Mouse (Mus musculus): ENCODE data around the gene Sash3. TPM values are rescaled to one million over a fixed set of nuclear protein-coding genes. Genes with fewer than 3 reads are reported as not detected.

Gene Sash3
- total RNA-seq, 1 experiment, result 0.54 TPM

GRCm38 (mm10) chrX:48153414-48153813 is 7.2 kb downstream of the Sash3 start:
- in situ Hi-C loops (cut with MboI; ENCODE audit: low sequenced_read_pairs in 2 of 2, unreplicated experiment in 2 of 2), result no loop called here

GRCm38 (mm10) chrX:48153949-48154348 is 7.7 kb downstream of the Sash3 start:
- H3K36me3 ChIP-seq (ENCODE audit: control insufficient read depth, insufficient read depth, low read length, poor library complexity, severe bottlenecking), result no peaks in the 10 kb centered on the region
- in situ Hi-C loops (cut with MboI; ENCODE audit: low sequenced_read_pairs in 2 of 2, unreplicated experiment in 2 of 2), result no loop called here

More at GRCm38 (mm10) chrX:48153414-48153813, 7.2 kb downstream of the Sash3 start:
- no peaks in the 10 kb centered on the region for H3K36me3 ChIP-seq (ENCODE audit: control insufficient read depth, insufficient read depth, low read length, poor library complexity, severe bottlenecking)
- no peak overlapping the region for H3K4me3 ChIP-seq (ENCODE audit: insufficient read depth in 1 of 2, low read depth in 1 of 2, low read length in 2 of 2, poor library complexity in 1 of 2, severe bottlenecking in 1 of 2)
- no peaks in the 10 kb centered on the region for H3K9me3 ChIP-seq (ENCODE audit: control insufficient read depth, insufficient read depth, low read depth, low read length)
- H3K27ac ChIP-seq (ENCODE audit: insufficient read depth, low read depth, low read length, poor library complexity, severe bottlenecking), result no peak overlapping the region
- H3K9ac ChIP-seq (ENCODE audit: insufficient read depth, low read depth, low read length, poor library complexity, severe bottlenecking), result no peak overlapping the region
- peaks cover 0 to 3% of the 10 kb centered on the region in 2 experiments; a peak in 1 of 4 replicates for H3K4me1 ChIP-seq (ENCODE audit: control insufficient read depth in 2 of 2, insufficient read depth in 2 of 2, low read length in 2 of 2, poor library complexity in 1 of 2)
- TF ChIP-seq ZC3H11A (IDR thresholded peaks at IDR 0.05; ENCODE audit: borderline replicate concordance, low read depth, low read length) (no peak), HCFC1 (IDR thresholded peaks at IDR 0.05; ENCODE audit: borderline replicate concordance, insufficient read depth, low read length) (no peak), MAFK (IDR thresholded peaks at IDR 0.05; ENCODE audit: insufficient read depth, low read depth, low read length) (no peak), CHD2 (IDR thresholded peaks at IDR 0.05; ENCODE audit: low read depth, low read length) (no peak), ZNF384 (IDR thresholded peaks at IDR 0.05; ENCODE audit: low read depth, low read length) (no peak)
- no peak for DNase-seq (ENCODE audit: low read depth, low spot score)

GRCm38 (mm10) chrX:48155489-48155888 is 9.3 kb downstream of the Sash3 start:
- no peaks in the 10 kb centered on the region for H3K9me3 ChIP-seq (ENCODE audit: control insufficient read depth, insufficient read depth, low read depth, low read length)
- TF ChIP-seq ZC3H11A (IDR thresholded peaks at IDR 0.05; ENCODE audit: borderline replicate concordance, low read depth, low read length) (no peak), MAFK (IDR thresholded peaks at IDR 0.05; ENCODE audit: insufficient read depth, low read depth, low read length) (no peak), CHD2 (IDR thresholded peaks at IDR 0.05; ENCODE audit: low read depth, low read length) (no peak), HCFC1 (IDR thresholded peaks at IDR 0.05; ENCODE audit: borderline replicate concordance, insufficient read depth, low read length) (no peak), ZNF384 (IDR thresholded peaks at IDR 0.05; ENCODE audit: low read depth, low read length) (no peak)
- H3K27ac ChIP-seq (ENCODE audit: insufficient read depth, low read depth, low read length, poor library complexity, severe bottlenecking), result no peak overlapping the region
- DNase-seq (ENCODE audit: low read depth, low spot score), result no peak
- H3K9ac ChIP-seq (ENCODE audit: insufficient read depth, low read depth, low read length, poor library complexity, severe bottlenecking), result no peak overlapping the region
- in situ Hi-C loops (cut with MboI; ENCODE audit: low sequenced_read_pairs in 2 of 2, unreplicated experiment in 2 of 2), result no loop called here
- H3K4me3 ChIP-seq (ENCODE audit: insufficient read depth in 1 of 2, low read depth in 1 of 2, low read length in 2 of 2, poor library complexity in 1 of 2, severe bottlenecking in 1 of 2), result no peak overlapping the region
- H3K4me1 ChIP-seq (ENCODE audit: control insufficient read depth in 2 of 2, insufficient read depth in 2 of 2, low read length in 2 of 2, poor library complexity in 1 of 2), result peaks cover 0 to 3% of the 10 kb centered on the region in 2 experiments; a peak in 1 of 4 replicates
- H3K36me3 ChIP-seq (ENCODE audit: control insufficient read depth, insufficient read depth, low read length, poor library complexity, severe bottlenecking), result no peaks in the 10 kb centered on the region

More at GRCm38 (mm10) chrX:48153949-48154348, 7.7 kb downstream of the Sash3 start:
- DNase-seq (ENCODE audit: low read depth, low spot score), result no peak
- no peaks in the 10 kb centered on the region for H3K9me3 ChIP-seq (ENCODE audit: control insufficient read depth, insufficient read depth, low read depth, low read length)
- H3K9ac ChIP-seq (ENCODE audit: insufficient read depth, low read depth, low read length, poor library complexity, severe bottlenecking), result no peak overlapping the region
- no peak overlapping the region for H3K4me3 ChIP-seq (ENCODE audit: insufficient read depth in 1 of 2, low read depth in 1 of 2, low read length in 2 of 2, poor library complexity in 1 of 2, severe bottlenecking in 1 of 2)
- H3K27ac ChIP-seq (ENCODE audit: insufficient read depth, low read depth, low read length, poor library complexity, severe bottlenecking), result no peak overlapping the region
- no peak for TF ChIP-seq ZNF384 (IDR thresholded peaks at IDR 0.05; ENCODE audit: low read depth, low read length)
- TF ChIP-seq HCFC1 (IDR thresholded peaks at IDR 0.05; ENCODE audit: borderline replicate concordance, insufficient read depth, low read length), result no peak
- TF ChIP-seq MAFK (IDR thresholded peaks at IDR 0.05; ENCODE audit: insufficient read depth, low read depth, low read length), result no peak
- TF ChIP-seq ZC3H11A (IDR thresholded peaks at IDR 0.05; ENCODE audit: borderline replicate concordance, low read depth, low read length), result no peak
- TF ChIP-seq CHD2 (IDR thresholded peaks at IDR 0.05; ENCODE audit: low read depth, low read length), result no peak
- peaks cover 0 to 3% of the 10 kb centered on the region in 2 experiments; a peak in 1 of 4 replicates for H3K4me1 ChIP-seq (ENCODE audit: control insufficient read depth in 2 of 2, insufficient read depth in 2 of 2, low read length in 2 of 2, poor library complexity in 1 of 2)

GRCm38 (mm10) chrX:48157396-48157795 is 11.2 kb downstream of the Sash3 start:
- Histone ChIP-seq H3K9ac (ENCODE audit: insufficient read depth, low read depth, low read length, poor library complexity, severe bottlenecking) (no peak overlapping the region), H3K36me3 (ENCODE audit: control insufficient read depth, insufficient read depth, low read length, poor library complexity, severe bottlenecking) (no peaks in the 10 kb centered on the region), H3K9me3 (ENCODE audit: control insufficient read depth, insufficient read depth, low read depth, low read length) (no peaks in the 10 kb centered on the region), H3K4me1 (ENCODE audit: control insufficient read depth in 2 of 2, insufficient read depth in 2 of 2, low read length in 2 of 2, poor library complexity in 1 of 2) (peaks cover 0 to 1% of the 10 kb centered on the region in 2 experiments; a peak in 1 of 4 replicates), H3K27ac (ENCODE audit: insufficient read depth, low read depth, low read length, poor library complexity, severe bottlenecking) (no peak overlapping the region), H3K4me3 (ENCODE audit: insufficient read depth in 1 of 2, low read depth in 1 of 2, low read length in 2 of 2, poor library complexity in 1 of 2, severe bottlenecking in 1 of 2) (no peak overlapping the region)
- in situ Hi-C loops (cut with MboI; ENCODE audit: low sequenced_read_pairs in 2 of 2, unreplicated experiment in 2 of 2), result no loop called here
- no peak for DNase-seq (ENCODE audit: low read depth, low spot score)
- TF ChIP-seq ZNF384 (IDR thresholded peaks at IDR 0.05; ENCODE audit: low read depth, low read length) (no peak), ZC3H11A (IDR thresholded peaks at IDR 0.05; ENCODE audit: borderline replicate concordance, low read depth, low read length) (no peak), HCFC1 (IDR thresholded peaks at IDR 0.05; ENCODE audit: borderline replicate concordance, insufficient read depth, low read length) (no peak), MAFK (IDR thresholded peaks at IDR 0.05; ENCODE audit: insufficient read depth, low read depth, low read length) (no peak), CHD2 (IDR thresholded peaks at IDR 0.05; ENCODE audit: low read depth, low read length) (no peak)
